Mouse (Mus musculus): ENCODE measurements at regions not wholly inside any gene's neighbourhood (a gene's known extent, or its start where the extent isn't known, plus 50 kb on each side); places are given as distances from the start of the nearest gene placed in this dataset.

GRCm38 (mm10) chr17:81169118-81169517 is 104.2 kb upstream of the Thumpd2 start:
- no peak for TF ChIP-seq CTCF (IDR thresholded peaks at IDR 0.05; ENCODE audit: low read depth)
- TF ChIP-seq EP300 (IDR thresholded peaks at IDR 0.05; ENCODE audit: low read depth) = no peak

Measured in liver, embryonic 14.5 days (tissue).